Mouse (Mus musculus): ENCODE measurements around the gene Zar1l.

- TF ChIP-seq CTCF (IDR thresholded peaks at IDR 0.05; ENCODE audit: extremely low read depth, insufficient read depth, insufficient read length, insufficient replicate concordance): no peak
- TF ChIP-seq POLR2A (IDR thresholded peaks at IDR 0.05; ENCODE audit: low read depth, low read length): no peak
Measured at GRCm38 (mm10) chr5:150525239-150525638, 7.3 kb upstream of the Zar1l start.

Measured in spleen, adult 2 months (tissue).